Mouse (Mus musculus): ENCODE data around the gene Cpne5.

The Cpne5 gene

DNA sequence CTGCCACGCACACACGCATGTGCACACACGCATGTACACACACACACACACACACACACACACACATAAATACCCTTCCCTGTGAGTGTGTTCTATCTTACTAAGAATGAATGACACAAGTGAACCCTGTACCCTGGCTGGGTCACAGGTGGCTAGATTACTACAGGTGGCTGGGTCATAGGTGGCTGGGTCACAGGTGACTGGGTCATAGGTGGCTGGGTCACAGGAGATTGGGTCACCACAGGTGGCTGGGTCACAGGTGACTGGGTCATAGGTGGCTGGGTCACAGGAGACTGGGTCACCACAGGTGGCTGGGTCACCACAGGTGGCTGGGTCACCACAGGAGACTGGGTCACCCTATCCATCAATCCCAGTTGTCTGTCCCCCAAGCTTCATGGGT lies 27.9 kb downstream of the Cpne5 start:
- 95% methylated on average over 3 of the region's 3 CpGs for WGBS

DNA sequence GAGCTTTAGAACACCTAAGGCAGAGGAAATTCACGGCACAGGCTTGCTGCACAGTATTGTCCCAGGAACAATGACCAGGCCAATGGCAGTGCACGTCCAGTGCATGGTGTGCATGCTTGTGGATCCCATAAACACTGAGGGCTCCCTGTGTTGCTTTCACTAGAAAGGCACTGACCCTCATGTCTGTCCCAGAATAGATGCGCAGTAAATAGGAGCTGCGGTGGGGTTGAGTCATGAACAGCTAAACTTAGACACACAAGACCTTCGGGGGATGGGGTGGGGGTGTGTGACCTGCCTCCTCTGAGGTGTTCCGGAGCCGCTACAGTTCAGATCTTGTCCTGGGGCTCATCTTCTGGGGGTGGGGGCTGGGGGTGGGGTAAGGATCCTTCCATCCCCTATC lies 31.9 kb downstream of the Cpne5 start:
- WGBS = 59% methylated on average over 7 of the region's 7 CpGs

GRCm38 (mm10) chr17:29202604-29203003 lies 35.4 kb downstream of the Cpne5 start:
- 87% methylated on average over 6 of the region's 6 CpGs for WGBS

GRCm38 (mm10) chr17:29199821-29200220 lies 38.1 kb downstream of the Cpne5 start:
- 53% methylated on average over 6 of the region's 7 CpGs for WGBS

DNA sequence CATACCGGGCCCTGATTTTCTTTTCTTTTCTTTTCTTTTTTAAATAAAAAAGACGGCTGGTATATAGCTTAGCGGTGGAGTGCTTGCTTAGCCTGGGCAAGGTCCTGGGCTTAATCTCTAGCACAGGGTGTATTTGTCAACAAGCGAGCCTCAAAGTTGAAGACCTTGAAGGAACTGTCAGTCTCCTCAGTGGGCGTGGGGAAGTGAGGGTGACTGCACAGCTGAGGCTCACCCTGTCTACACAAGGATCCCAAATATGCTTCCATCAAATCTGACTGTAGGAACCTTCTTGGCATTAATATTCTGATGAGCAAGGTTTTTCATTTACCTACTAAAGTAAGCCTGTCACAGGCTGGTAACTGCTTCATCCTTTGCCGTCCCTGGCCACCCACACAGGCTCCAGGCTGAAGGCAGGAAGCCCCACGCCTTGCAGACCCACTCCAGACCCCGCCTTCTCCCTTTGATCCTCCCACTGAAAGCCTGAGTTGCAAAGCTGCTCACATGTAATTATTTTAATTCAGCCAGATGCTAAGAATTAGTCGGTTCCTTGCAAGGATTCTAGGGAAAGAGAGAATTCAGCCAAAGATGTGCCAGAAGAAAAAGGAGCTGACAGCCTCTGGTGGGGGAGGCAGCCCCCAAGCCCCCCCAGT lies 38.7 kb downstream of the Cpne5 start:
- WGBS = 24% methylated on average over 9 of the region's 9 CpGs

DNA sequence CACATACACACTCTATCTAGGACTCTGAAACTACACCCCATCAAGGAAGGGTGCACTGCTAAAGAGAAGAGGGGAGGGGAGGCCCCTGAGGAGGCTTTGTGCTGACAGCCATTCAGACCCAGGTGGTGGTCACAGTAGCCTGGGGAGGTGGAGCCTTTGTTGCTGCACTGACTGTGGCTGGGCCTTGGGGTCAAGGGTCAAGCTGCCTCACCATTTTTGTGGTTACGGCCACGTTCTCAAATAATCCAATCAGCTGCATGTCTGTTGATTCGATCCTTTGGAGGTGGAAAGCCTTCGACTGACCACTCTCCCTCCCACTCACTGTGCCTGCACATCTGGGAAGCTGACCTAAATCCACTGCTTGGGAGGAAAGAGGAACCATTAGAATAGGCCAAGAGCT lies 42.4 kb downstream of the Cpne5 start:
- 74% methylated on average over 4 of the region's 4 CpGs for WGBS

DNA sequence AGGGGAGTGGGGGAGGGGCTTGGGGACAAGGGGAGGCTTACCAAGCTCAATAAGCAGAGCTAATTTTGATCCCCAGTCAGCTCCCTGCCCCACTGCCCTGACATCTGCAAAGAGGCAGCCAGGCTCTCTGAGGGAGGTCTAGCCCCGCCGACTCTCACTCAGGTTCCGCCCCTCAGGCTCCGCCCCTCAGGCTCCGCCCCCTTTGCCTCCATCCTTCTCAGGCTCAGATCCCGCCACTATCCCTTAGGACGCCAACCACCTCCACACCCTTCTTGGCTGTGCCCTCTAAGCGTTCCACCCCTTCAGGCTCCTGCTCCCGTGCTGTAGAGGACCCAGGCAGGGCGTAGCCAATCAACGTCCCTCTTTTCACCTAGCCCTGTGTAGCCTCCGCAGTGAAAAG lies 49.0 kb downstream of the Cpne5 start:
- 31% methylated on average over 12 of the region's 12 CpGs for WGBS

DNA sequence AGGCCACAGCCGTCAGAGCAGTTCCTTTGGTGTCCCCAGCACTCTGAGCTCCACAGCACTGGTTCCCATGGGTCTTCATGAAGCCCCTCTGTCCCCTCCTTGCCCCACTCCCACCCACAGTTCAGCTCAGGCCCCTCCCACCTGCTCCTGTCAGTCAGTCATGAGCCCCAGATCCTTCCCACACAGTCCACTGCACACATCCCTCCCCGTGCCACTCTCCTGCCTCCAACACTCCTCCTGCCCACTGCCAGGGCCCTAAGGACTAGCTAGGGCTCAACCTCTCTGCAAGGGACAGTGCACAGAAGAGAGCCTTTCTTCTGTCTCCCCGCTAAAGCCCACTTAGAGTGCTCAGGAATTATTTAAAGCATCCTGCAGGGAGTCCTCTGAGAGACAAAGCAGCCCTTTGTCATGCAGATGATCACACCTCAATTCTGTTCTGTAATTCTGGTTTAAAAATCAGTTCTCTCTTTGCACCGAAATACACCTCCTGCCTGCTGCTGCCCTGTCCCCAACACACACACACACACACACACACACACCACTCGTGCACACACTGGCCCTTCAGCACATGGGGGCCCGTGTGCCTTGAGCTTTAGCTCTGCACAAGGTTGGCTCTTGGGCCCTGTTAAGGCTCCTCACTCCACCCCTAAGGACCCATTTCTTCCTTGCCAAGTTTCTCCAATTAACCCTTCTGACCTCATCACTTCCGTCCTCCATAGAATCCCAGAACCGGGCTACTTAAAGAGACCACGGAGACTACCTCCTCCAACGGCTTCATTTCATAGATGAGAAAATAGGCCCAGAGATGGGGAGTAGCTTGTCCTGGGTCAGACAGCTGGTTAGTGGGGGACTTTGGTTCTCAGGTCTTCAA lies 50.7 kb downstream of the Cpne5 start:
- 59% methylated on average over 10 of the region's 10 CpGs for WGBS

DNA sequence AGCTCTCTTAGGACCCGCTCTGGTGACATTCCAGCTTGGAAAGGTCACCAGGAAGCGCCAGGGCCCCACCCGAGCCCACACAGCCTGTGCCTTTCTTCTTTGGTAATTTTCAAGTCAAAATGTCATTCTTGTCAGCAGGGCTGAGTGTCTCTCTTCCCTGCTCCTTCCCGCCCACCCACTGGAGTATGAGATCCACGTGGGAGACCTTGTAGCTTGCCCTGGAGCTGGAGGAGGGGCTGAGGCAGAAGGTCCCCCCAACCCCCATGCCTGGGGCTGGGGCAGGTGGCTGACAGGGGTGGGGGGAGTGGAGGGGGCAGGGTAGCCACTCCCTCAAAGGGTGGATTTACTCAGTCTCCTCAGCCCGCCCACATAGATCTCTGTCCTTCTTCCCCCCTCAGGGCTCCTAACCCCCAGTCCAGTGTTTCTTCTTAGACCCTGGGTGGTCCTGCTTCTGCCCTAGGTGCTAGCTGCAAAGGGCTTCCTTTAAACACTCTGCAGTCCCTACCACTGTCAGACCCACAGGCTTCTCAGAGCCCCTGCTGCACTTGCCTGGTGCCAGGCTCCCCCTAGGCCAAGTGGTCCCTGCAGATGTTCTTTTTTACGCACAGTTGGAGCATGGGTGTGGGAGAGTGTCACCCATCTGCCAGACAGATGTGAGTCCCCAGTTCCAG lies 52.5 kb downstream of the Cpne5 start:
- WGBS = 69% methylated on average over 7 of the region's 7 CpGs

DNA sequence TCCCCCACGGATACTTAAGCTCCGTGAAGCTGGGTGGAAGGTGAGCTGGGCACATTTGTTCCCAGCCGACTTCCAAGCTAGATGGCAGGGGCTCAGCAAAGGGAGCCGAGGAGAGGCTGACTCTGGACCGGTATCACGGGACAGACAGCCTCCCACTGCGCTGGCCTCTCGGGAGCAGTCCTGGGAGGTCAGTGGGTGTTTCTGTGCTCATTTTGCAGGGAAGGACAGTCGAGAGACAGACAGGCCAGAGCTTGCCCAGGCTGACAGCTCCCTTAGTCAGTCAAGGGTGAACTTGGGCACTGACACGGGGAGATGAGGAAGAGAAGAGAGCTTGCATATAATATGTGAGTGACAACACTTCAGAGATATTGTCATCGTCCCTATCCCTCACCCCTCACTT lies 54.8 kb downstream of the Cpne5 start:
- WGBS = 75% methylated on average over 11 of the region's 11 CpGs

GRCm38 (mm10) chr17:29181751-29182150 lies 56.2 kb downstream of the Cpne5 start:
- WGBS = 96% methylated on average over 5 of the region's 5 CpGs

- 32% methylated on average over 4 of the region's 4 CpGs for WGBS
Observed at GRCm38 (mm10) chr17:29180406-29181127, 57.4 kb downstream of the Cpne5 start.

GRCm38 (mm10) chr17:29179917-29180316 lies 58.0 kb downstream of the Cpne5 start:
- WGBS = 95% methylated on average over 6 of the region's 6 CpGs

DNA sequence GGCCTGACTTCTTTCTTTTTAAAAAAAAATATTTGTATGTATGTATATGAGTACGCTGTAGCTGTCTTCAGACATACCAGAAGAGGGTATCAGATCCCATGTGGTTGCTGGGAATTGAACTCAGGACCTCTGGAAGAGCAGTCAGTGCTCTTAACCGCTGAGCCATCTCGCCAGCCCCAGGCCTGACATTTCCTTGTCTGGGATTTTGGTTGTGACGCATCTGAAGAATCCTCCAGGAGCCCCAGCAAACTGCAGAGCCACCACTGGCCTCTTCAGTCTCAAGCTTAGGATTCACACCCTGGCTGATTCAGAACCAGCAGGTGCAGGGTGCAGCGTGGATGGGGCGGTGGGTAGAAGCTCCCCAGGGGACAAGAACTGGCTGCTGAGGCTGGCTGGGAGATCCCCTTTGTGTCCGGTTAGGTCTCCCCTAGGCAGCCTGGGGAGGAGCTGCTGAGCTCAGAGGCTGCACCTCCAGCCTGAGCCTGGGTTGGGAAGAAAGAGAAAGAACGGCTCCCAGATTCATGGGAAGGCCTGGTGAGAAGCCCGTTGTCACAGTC lies 59.4 kb downstream of the Cpne5 start:
- WGBS = 79% methylated on average over 9 of the region's 9 CpGs

GRCm38 (mm10) chr17:29176391-29177267 lies 61.3 kb downstream of the Cpne5 start:
- 21% methylated on average over 9 of the region's 9 CpGs for WGBS

DNA sequence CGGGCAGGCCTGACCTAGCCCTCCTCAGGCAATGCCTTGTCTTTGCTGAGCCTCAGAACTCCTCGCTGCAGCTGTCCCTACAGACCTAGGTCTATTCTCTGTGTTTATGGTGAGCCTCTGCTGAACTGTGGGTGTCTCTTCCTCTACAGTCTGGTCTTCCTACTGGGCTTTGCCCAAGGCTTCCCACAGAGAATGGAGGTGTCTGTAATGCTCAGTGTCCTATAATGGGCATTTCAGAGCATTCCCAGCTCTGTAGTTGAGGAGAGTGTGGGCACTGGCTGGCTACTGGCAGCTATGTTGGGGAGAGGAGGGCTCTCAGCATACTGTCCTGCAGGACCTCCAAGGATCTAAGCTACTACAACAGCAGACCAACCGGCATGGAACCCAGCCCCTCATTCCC lies 62.3 kb downstream of the Cpne5 start:
- WGBS = 40% methylated on average over 3 of the region's 3 CpGs

DNA sequence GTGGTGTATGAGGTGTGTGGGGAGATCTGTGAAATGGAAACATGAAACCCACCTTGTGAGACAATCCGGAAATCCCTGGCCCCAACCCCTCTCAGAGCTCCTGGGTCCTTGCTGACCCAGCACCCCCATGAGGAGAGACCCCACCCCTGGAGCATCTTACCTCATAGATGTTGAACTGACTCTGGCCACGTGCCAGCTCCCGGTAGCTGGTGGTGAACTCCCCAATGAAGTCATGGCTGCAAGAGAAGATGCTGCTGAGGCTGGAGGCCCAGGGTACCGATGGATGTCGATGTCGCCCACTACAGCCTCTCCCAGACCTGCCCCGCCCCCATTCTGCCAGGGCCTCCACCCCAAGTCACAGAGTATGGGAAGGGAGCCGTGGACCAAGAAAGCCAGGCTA lies 64.8 kb downstream of the Cpne5 start:
- WGBS = 72% methylated on average over 8 of the region's 8 CpGs

DNA sequence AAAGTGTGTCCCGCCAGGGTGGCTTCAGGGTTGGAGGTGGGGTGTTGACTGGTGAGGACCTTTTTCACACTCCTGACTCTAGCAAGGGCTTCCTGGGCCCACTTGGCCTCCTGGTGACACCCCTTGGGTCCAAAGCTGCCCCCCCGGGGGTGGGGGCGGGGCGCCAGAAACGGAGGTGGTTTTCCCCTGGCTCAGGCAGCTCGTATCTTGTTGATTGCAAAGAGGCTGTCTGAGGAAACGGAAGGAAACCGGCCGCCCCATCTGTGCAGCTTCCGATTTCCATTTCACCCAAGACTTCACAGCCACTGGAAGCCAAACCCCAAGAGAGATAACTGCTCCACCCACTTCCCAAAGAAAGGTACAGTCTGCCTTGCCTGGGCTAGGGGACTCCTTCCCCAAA lies 65.9 kb downstream of the Cpne5 start:
- 40% methylated on average over 10 of the region's 10 CpGs for WGBS

DNA sequence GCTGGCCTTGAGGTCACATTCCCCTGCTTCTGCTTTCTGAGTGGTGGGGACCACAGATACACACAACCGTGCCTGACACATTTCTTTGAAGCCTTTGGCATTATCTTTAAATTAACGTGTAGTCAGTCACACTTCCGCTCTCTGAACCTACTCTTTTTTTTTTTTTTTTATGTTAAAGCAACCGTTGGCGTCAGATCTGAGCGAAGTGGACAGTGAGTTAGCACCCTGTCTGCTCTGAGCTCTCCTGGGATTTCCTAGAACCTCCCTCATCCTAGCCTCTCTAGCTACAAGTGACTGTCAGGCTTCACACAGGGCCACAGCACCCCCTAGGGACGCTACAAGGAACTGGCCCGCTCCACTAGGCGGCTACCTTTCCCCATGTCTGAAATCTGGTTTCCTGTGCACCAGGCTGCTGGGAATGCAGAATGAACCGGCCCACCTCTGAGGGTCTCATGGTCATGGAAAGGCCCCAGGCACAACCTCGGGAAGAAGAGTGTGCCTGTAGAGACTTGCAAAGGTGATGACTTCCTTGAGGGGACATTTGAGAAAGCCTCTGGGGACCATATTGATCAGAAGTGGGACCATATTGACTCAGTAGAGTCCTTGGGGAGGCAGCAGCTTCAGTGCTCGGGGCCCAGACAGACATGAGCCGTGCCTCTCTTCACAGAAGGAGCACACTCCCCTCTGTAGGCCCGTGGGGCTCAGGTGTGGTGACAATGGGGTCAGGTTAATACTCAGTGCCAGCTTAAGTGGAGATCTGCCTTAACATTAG lies 66.8 kb downstream of the Cpne5 start:
- WGBS = 26% methylated on average over 14 of the region's 14 CpGs

DNA sequence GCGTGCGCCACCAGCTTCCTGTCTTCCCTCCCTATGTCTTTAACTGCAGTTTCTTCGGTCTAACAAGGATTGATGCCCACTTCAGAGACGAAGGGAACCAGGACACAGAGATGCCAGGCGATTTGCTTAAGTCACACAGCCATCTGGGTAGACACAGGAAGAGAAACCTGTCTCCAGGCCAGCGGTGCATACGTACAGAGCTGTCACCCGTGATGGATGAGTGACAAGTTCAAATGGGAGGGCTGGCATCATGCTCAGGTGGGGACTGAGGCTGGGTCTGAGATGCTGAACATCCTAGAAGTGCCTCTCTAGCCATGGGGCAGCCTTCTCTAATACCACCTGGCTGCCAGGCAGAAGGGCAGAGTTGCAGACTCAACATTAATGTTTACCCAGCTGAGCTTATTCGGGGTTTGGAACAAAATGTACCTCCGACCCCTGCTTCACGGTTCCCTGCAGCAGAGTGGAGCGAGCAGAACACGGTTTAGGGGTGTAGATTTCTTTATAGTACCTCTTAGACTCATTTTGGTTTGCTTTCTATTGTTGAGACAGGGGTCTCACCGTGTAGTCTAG lies 67.5 kb downstream of the Cpne5 start:
- WGBS = 76% methylated on average over 14 of the region's 14 CpGs
